Mouse (Mus musculus): Measurements from ENCODE around the gene Gjc3.

GRCm38 (mm10) chr5:137915550-137915949 lies 47.3 kb downstream of the Gjc3 start:
- no peak for TF ChIP-seq FLI1 (IDR thresholded peaks at IDR 0.05; ENCODE audit: low read length)
- TF ChIP-seq GATA1 (IDR thresholded peaks at IDR 0.05; ENCODE audit: borderline replicate concordance, low read length) = no peak

Data from megakaryocyte, embryonic 14.5 days (primary cell).